Mouse (Mus musculus) testis, adult 2 months (tissue): Measurements from ENCODE around the gene 9130213A22Rik.

Experiments
- CTCF ChIP-seq: fragments of 200-500 bp; IDR thresholded peaks from 2 replicates; pipeline ENCODE4 v1.5.1; 2012; ENCODE audit warnings: low read depth, mild to moderate bottlenecking, inconsistent platforms, low read length, moderate library complexity; ENCODE audit not compliant: control insufficient read depth, insufficient read depth, insufficient replicate concordance
- POLR2A ChIP-seq: fragments of 200-500 bp; IDR thresholded peaks from 2 replicates; pipeline ENCODE4 v1.6.1; 2012; ENCODE audit warnings: low read depth, mild to moderate bottlenecking, inconsistent platforms, low read length, moderate library complexity; ENCODE audit not compliant: control insufficient read depth

DNA sequence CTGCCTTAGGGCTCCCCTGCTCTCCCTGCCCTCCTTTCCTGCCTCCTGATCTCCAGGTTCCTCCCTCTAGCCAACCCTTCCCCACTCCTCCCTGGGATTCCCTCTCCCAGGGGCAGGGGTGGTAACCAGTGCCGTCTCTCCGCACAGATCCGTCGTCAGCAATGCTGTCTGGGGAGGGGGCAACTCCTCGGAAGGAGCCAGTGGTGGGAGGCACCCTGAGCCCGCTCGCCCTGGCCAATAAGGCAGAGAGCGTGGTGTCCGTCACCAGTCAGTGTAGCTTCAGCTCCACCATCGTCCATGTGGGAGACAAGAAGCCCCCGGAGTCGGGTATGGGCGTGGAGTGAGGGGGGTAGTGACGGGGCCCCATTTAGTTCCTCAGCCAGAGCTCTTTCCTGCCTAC, 17.9 kb downstream of the 9130213A22Rik start:
- no peak for TF ChIP-seq POLR2A
- TF ChIP-seq CTCF = no peak
